Mouse (Mus musculus): Measurements from ENCODE around the gene H2afb1. TPM values are rescaled to one million over a fixed set of nuclear protein-coding genes. Genes with fewer than 3 reads are reported as not detected.

H2afb1 gene
- total RNA-seq (2023): not detected

DNA sequence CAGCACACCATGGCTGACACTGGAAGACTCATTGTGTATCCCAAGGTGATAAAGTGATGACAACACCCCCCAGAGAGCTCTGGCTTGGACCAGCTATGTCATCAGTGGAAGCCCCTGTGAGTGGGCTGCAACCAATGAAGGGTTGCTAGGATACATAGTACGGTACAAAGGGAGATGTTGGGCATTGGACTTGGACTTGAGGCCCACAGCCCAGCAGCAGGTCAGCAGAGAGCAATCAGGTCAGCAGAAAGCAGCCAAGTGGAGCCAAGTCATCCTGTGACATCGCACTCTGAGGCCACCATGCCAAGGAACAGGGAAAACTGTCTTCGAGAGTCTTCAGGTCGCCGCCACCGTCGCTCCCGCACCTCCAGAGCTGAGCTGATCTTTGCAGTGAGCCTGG is at the start of gene H2afb1:
TSS of gene H2afb1 (plus strand) at position 301 of the 400 bp plus-strand sequence.

